Mouse (Mus musculus): ENCODE data around the gene Speer4d. TPM values are rescaled to one million over a fixed set of nuclear protein-coding genes. Genes with fewer than 3 reads are reported as not detected.

The Speer4d gene
- polyA plus RNA-seq, 1 experiment from 2014 or later: not detected

Other genes starting within 250 kb of the Speer4d start
- not detected in 2 replicates for gene Gm21149, start 142.5 kb upstream of the Speer4d start, polyA plus RNA-seq (2015; fragmentation: Nextera tagmentation; extraction: Ambion mirVana)
- not detected in 2 replicates for gene Gm21190, start 89.8 kb upstream of the Speer4d start, polyA plus RNA-seq (2015; fragmentation: Nextera tagmentation; extraction: Ambion mirVana)
- not detected in 2 replicates for gene Gm21083, start 41.7 kb upstream of the Speer4d start, polyA plus RNA-seq (2015; fragmentation: Nextera tagmentation; extraction: Ambion mirVana)
- not detected in 2 replicates for gene 4930572O03Rik, start 38.0 kb downstream of the Speer4d start, polyA plus RNA-seq (2015; fragmentation: Nextera tagmentation; extraction: Ambion mirVana)
- not detected in 2 replicates for gene Speer4c, start 95.2 kb downstream of the Speer4d start, polyA plus RNA-seq (2015; fragmentation: Nextera tagmentation; extraction: Ambion mirVana)